Mouse (Mus musculus) olfactory bulb, adult 2 months (tissue): Measurements from ENCODE around the gene Lrrc27.

ENCODE experiments used
- CTCF ChIP-seq: fragments of 200-500 bp; IDR thresholded peaks from 2 replicates; pipeline ENCODE4 v1.5.1; 2012; ENCODE audit warnings: low read depth, mild to moderate bottlenecking, low read length, moderate library complexity; ENCODE audit not compliant: insufficient read depth
- POLR2A ChIP-seq: fragments of 200-500 bp; IDR thresholded peaks from 2 replicates; pipeline ENCODE4 v1.6.1; 2012; ENCODE audit warnings: mild to moderate bottlenecking, low read depth, low read length, moderate library complexity; ENCODE audit not compliant: insufficient read depth

- TF ChIP-seq CTCF (no peak), POLR2A (no peak)
These were observed 72.6 kb downstream of the Lrrc27 start for GRCm38 (mm10) chr7:139285295-139285943.
